Mouse (Mus musculus): ENCODE data around the gene Kirrel3. TPM values are rescaled to one million over a fixed set of nuclear protein-coding genes. Genes with fewer than 3 reads are reported as not detected.

Gene Kirrel3
- polyA plus RNA-seq, 1 experiment from 2014 or later = 0.72 TPM

DNA sequence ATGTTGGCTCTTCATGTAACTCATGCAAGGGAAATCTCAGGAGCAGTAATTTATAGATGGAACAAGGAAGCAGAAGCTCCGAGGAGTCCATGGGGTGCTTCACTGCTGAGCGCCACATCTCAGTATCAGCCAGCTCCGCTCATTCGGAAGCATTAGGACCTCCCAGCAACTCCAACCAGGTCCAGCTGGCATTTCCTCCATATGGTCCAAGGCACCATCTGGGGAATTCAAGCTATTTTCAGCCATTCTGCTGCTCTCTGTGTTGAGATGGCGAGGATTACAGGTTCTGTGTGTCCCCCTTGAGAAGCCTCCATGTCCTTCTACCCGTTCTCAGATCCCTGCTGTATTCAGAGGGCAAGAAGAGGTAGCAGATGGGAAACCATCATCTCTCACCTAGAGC lies 419.5 kb downstream of the Kirrel3 start:
- no peak for TF ChIP-seq CTCF (IDR thresholded peaks at IDR 0.05)
- TF ChIP-seq EP300 (IDR thresholded peaks at IDR 0.05) = no peak
- Histone ChIP-seq H3K36me3 (ENCODE audit: insufficient read depth, low read length) (no peaks in the 10 kb centered on the region), H3K9me3 (ENCODE audit: low read length) (no peaks in the 10 kb centered on the region), H3K27ac (ENCODE audit: low read length) (no peak overlapping the region), H3K4me1 (ENCODE audit: insufficient read depth, low read depth, low read length) (no peaks in the 10 kb centered on the region), H3K4me3 (ENCODE audit: low read depth, low read length) (no peak overlapping the region), H3K4me2 (replicated peaks; ENCODE audit: low read depth, low read length) (no peak overlapping the region), H3K27me3 (replicated peaks; ENCODE audit: insufficient read depth, low read length) (no peaks in the 10 kb centered on the region), H3K9ac (replicated peaks; ENCODE audit: low read depth) (no peak overlapping the region)
- 76% methylated on average over 6 of the region's 6 CpGs for WGBS
- ATAC-seq (no peak), DNase-seq (ENCODE audit: low spot score) (no peak)

DNA sequence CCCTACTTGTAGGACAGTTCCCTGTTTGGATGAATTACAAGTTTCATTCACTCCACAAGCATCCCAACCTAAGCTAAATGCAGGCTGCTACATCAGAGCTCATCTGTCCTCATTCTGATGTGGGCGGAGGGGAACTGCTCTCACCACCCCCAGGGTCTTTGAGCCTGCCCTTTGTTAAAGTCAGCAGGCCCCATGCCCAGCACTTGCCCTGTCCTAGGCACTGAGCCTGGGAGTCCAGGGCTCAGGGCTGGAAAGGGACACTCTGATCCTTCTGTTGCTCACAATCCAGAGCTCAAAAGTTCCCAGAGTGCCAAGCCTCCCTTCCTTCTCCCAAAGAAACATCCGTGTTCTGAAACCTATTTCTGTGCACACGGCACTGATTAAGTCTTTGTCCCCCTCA lies 422.3 kb downstream of the Kirrel3 start:
- no peak for DNase-seq (ENCODE audit: low spot score)
- WGBS = 76% methylated on average over 3 of the region's 3 CpGs

DNA sequence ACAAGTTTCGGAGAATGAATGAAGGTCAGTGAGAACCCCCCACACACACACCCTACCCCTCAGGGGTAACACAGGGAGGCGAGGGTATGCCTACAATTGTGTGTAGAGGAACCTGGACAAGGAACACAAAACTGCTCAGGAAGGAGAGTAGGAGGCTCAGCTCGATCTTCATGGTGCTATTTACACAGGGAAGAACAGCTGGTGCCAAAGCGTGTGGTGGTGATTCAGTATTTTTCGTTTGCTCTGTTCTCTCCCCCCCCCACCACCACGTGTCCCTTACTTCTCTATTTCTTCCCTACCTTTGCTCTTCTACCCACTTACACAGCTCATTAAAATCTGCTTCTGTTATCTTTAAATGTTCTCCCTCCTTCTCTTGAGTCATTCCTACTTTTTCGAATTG lies 426.1 kb downstream of the Kirrel3 start:
- no peak overlapping the region for H3K4me2 ChIP-seq (replicated peaks; ENCODE audit: low read depth, low read length)
- ATAC-seq = no peak
- H3K4me3 ChIP-seq (ENCODE audit: low read depth, low read length) = no peak overlapping the region
- no peaks in the 10 kb centered on the region for H3K4me1 ChIP-seq (ENCODE audit: insufficient read depth, low read depth, low read length)
- no peak overlapping the region for H3K27ac ChIP-seq (ENCODE audit: low read length)
- H3K36me3 ChIP-seq (ENCODE audit: insufficient read depth, low read length) = no peaks in the 10 kb centered on the region
- TF ChIP-seq EP300 (IDR thresholded peaks at IDR 0.05) (no peak), CTCF (IDR thresholded peaks at IDR 0.05) (no peak)
- H3K9ac ChIP-seq (replicated peaks; ENCODE audit: low read depth) = no peak overlapping the region
- no peak for DNase-seq (ENCODE audit: low spot score)
- H3K27me3 ChIP-seq (replicated peaks; ENCODE audit: insufficient read depth, low read length) = no peaks in the 10 kb centered on the region
- 56% methylated on average over 7 of the region's 7 CpGs for WGBS
- no peaks in the 10 kb centered on the region for H3K9me3 ChIP-seq (ENCODE audit: low read length)

More for the DNA sequence above, 422.3 kb downstream of the Kirrel3 start:
- H3K27me3 ChIP-seq (replicated peaks; ENCODE audit: insufficient read depth, low read length) = no peaks in the 10 kb centered on the region
- H3K9me3 ChIP-seq (ENCODE audit: low read length) = no peaks in the 10 kb centered on the region
- H3K4me1 ChIP-seq (ENCODE audit: insufficient read depth, low read depth, low read length) = no peaks in the 10 kb centered on the region
- H3K4me3 ChIP-seq (ENCODE audit: low read depth, low read length) = no peak overlapping the region
- H3K27ac ChIP-seq (ENCODE audit: low read length) = no peak overlapping the region
- H3K36me3 ChIP-seq (ENCODE audit: insufficient read depth, low read length) = no peaks in the 10 kb centered on the region
- H3K9ac ChIP-seq (replicated peaks; ENCODE audit: low read depth) = no peak overlapping the region
- ATAC-seq = no peak
- no peak overlapping the region for H3K4me2 ChIP-seq (replicated peaks; ENCODE audit: low read depth, low read length)
- TF ChIP-seq EP300 (IDR thresholded peaks at IDR 0.05) = no peak
- no peak for TF ChIP-seq CTCF (IDR thresholded peaks at IDR 0.05)

DNA sequence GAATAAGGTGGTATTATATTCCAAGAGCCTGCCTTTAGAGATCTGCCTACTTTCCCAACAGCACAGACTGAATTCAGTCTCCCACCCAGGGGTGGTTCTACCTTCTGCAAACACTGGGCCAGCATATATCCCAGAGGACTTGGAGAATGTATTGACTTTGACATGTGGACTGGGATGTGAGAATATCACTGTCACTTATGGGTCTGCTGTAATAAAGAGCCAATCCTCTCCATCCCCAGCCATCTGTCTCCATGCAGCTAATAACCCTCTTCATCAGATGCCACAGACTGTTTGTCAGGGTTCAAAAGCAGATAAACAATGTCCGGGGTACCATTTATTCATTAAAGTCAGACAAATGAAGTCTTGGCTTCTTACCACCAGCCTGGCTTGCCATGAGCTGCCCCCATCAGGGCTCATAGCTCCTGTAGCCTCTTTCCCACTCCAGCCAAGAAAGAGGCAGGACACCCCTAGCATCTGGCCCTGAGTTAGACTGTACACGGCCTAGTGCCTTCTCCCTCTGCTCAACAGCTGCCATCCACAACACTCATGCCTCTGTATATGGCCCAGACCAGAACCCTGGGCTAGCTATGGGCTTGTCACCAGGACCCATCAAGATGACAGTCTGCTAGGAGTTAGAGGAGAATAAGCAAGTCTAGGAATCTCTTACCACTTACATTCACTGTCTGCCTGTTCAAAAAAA lies 426.7 kb downstream of the Kirrel3 start:
- DNase-seq (ENCODE audit: low spot score) (no peak), ATAC-seq (no peak)
- H3K4me3 ChIP-seq (ENCODE audit: low read depth, low read length) = no peak overlapping the region
- H3K9ac ChIP-seq (replicated peaks; ENCODE audit: low read depth) = no peak overlapping the region
- H3K4me1 ChIP-seq (ENCODE audit: insufficient read depth, low read depth, low read length) = no peaks in the 10 kb centered on the region
- H3K27me3 ChIP-seq (replicated peaks; ENCODE audit: insufficient read depth, low read length) = no peaks in the 10 kb centered on the region
- H3K36me3 ChIP-seq (ENCODE audit: insufficient read depth, low read length) = no peaks in the 10 kb centered on the region
- TF ChIP-seq EP300 (IDR thresholded peaks at IDR 0.05) (no peak), CTCF (IDR thresholded peaks at IDR 0.05) (no peak)
- H3K27ac ChIP-seq (ENCODE audit: low read length) = no peak overlapping the region
- H3K9me3 ChIP-seq (ENCODE audit: low read length) = no peaks in the 10 kb centered on the region
- no peak overlapping the region for H3K4me2 ChIP-seq (replicated peaks; ENCODE audit: low read depth, low read length)
- 83% methylated on average over 2 of the region's 2 CpGs for WGBS

DNA sequence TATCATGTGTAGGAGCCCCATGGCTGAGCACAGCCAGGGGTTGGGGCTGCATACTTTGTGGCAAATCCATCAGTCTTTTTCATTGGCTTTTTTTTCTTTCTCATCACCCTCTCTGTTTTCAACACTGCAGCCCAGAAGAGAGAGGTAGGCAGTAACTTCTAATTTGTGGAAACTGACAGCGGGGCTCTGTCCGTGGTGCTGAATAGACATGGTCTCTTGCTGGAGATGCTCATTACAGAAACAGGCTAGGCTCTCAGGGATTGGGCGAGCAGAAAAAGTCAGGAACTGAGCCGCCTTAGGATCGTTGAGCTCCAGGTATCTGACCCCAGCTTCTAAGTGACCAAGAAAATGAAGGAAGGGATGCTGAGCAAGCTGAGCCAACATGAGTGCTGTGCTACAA lies 427.3 kb downstream of the Kirrel3 start:
- Histone ChIP-seq H3K36me3 (ENCODE audit: insufficient read depth, low read length) (no peaks in the 10 kb centered on the region), H3K27ac (ENCODE audit: low read length) (no peak overlapping the region), H3K4me2 (replicated peaks; ENCODE audit: low read depth, low read length) (no peak overlapping the region), H3K4me3 (ENCODE audit: low read depth, low read length) (no peak overlapping the region), H3K27me3 (replicated peaks; ENCODE audit: insufficient read depth, low read length) (no peaks in the 10 kb centered on the region), H3K9ac (replicated peaks; ENCODE audit: low read depth) (no peak overlapping the region), H3K4me1 (ENCODE audit: insufficient read depth, low read depth, low read length) (no peaks in the 10 kb centered on the region), H3K9me3 (ENCODE audit: low read length) (no peaks in the 10 kb centered on the region)
- TF ChIP-seq EP300 (IDR thresholded peaks at IDR 0.05) (no peak), CTCF (IDR thresholded peaks at IDR 0.05) (no peak)
- WGBS = 3% methylated on average over 5 of the region's 5 CpGs
- no peak for ATAC-seq
- DNase-seq (ENCODE audit: low spot score) = peak; percentile 65

DNA sequence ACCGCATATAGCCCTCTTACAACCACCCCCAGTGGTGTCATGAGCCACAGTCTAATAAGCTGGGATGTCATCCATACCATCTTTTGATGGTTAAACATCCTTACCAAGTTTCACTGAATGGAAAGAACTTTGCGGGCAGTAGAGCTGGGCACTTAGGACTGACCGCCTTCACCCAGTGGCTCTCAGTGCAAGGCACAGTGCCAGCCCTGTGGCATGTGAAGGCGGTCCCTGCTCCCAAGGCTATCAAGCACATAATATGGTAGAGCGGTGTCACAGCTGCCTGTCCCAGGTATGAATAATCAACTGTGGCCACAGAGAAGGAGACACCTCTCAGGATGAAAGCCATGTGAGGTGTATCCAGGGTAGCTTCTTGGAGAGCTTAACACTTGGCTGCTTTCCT lies 433.3 kb downstream of the Kirrel3 start:
- no peak overlapping the region for H3K9ac ChIP-seq (replicated peaks; ENCODE audit: low read depth)
- H3K9me3 ChIP-seq (ENCODE audit: low read length) = no peaks in the 10 kb centered on the region
- no peak for DNase-seq (ENCODE audit: low spot score)
- no peaks in the 10 kb centered on the region for H3K27me3 ChIP-seq (replicated peaks; ENCODE audit: insufficient read depth, low read length)
- H3K27ac ChIP-seq (ENCODE audit: low read length) = no peak overlapping the region
- no peak for ATAC-seq
- no peaks in the 10 kb centered on the region for H3K4me1 ChIP-seq (ENCODE audit: insufficient read depth, low read depth, low read length)
- H3K4me2 ChIP-seq (replicated peaks; ENCODE audit: low read depth, low read length) = no peak overlapping the region
- TF ChIP-seq EP300 (IDR thresholded peaks at IDR 0.05) (no peak), CTCF (IDR thresholded peaks at IDR 0.05) (no peak)
- H3K4me3 ChIP-seq (ENCODE audit: low read depth, low read length) = no peak overlapping the region
- whole genome bisulfite sequencing = 83% methylated on average over 5 of the region's 5 CpGs
- no peaks in the 10 kb centered on the region for H3K36me3 ChIP-seq (ENCODE audit: insufficient read depth, low read length)

DNA sequence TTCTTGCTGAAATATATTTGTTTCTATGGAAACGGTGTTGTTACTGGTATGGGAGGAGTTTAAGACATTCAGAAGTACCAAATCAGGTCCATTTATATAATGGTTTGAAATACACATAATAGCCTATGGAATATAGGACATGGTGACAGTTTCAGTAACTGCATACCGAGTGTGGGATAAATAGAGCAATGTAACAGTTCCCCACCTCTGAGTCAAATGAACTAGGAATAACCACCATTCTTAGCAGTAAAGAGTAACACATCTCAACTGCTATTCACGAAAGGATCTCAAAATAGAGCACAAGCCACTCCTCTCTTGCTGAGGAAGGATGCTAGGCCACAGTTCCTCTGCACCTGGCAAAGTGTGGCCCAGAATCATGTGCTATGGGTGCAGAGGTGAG lies 434.4 kb downstream of the Kirrel3 start:
- WGBS = 74% methylated on average over 3 of the region's 3 CpGs
- Histone ChIP-seq H3K9me3 (ENCODE audit: low read length) (no peaks in the 10 kb centered on the region), H3K36me3 (ENCODE audit: insufficient read depth, low read length) (no peaks in the 10 kb centered on the region), H3K9ac (replicated peaks; ENCODE audit: low read depth) (no peak overlapping the region), H3K27ac (ENCODE audit: low read length) (no peak overlapping the region), H3K4me1 (ENCODE audit: insufficient read depth, low read depth, low read length) (no peaks in the 10 kb centered on the region), H3K4me3 (ENCODE audit: low read depth, low read length) (no peak overlapping the region), H3K27me3 (replicated peaks; ENCODE audit: insufficient read depth, low read length) (no peaks in the 10 kb centered on the region), H3K4me2 (replicated peaks; ENCODE audit: low read depth, low read length) (no peak overlapping the region)
- TF ChIP-seq EP300 (IDR thresholded peaks at IDR 0.05) = no peak
- no peak for ATAC-seq
- no peak for DNase-seq (ENCODE audit: low spot score)

All from lung, postnatal 0 days (tissue).